Comparison of ENCODE assay signal across 8 mouse cellular contexts in the genomic region with DNA sequence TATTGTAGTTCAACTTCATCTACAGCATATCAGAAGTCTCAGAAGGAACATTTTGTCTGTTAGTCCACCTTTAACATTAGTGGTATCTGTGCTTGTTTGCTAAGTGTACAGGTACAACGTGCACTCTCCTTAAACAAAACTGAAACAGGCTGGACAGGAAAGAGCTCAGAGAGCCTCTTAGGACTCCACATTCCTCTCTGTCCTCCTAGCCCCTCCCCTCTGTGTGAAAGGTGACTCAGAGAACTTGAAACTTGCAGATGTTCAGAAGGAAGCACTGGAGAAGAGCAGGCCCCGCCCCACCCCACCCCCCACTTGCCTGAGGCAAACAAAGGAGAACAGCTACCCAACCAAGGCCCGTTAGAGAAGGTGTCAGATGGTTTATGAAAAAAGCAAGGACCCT. TPM values are rescaled to one million over a fixed set of nuclear protein-coding genes. Genes with fewer than 3 reads are reported as not detected.
A peak's percentile ranks its signal among the peaks of the same experiment; 100 is the strongest.
DNase-seq lines count a peak whose midpoint lies in the region; ATAC-seq and TF ChIP-seq lines count a peak whose summit lies in the region.

No protein-coding gene starts in this region.

- no peak overlapping the region for H3K27ac ChIP-seq in kidney, adult 2 months (ENCODE audit: insufficient read depth, low read depth, low read length)
- H3K27ac ChIP-seq in intestine, embryonic 15.5 days = no peak overlapping the region

- H3K36me3 ChIP-seq in kidney, adult 2 months (ENCODE audit: control insufficient read depth, insufficient read depth, low read length) = no peaks in the 10 kb centered on the region
- no peaks in the 10 kb centered on the region for H3K36me3 ChIP-seq in intestine, embryonic 15.5 days

- peak; percentile 5 for DNase-seq in kidney, adult 2 months
- DNase-seq in kidney, postnatal 36 days = no peak
- DNase-seq in NIH3T3 (ENCODE audit: low read depth) = peak; percentile 76
- no peak for DNase-seq in gastrocnemius, postnatal 4 days (ENCODE audit: low spot score in 2 of 2)
- no peak for DNase-seq in layer of hippocampus, adult 11-12 months (ENCODE audit: low spot score)
- no peak for DNase-seq in frontal cortex, postnatal 10 days (ENCODE audit: low spot score in 2 of 2)

- ATAC-seq in intestine, embryonic 15.5 days = peak; percentile 90
- peak; percentile 61; the same call in 1 of the 2 replicates for ATAC-seq in neutrophil, adult 5-6 weeks (ENCODE audit: extremely low read depth, insufficient number of reproducible peaks, low FRiP score, poor library complexity, severe bottlenecking)

- TF ChIP-seq CTCF in kidney, adult 2 months (conservative IDR thresholded peaks at IDR 0.05; ENCODE audit: insufficient read depth, insufficient read length, low read depth, low read length) = no peak

- H3K9me3 ChIP-seq in intestine, embryonic 15.5 days = no peaks in the 10 kb centered on the region

- H3K4me3 ChIP-seq in kidney, adult 2 months (ENCODE audit: insufficient read depth, low read depth, low read length) = no peak overlapping the region
- H3K4me3 ChIP-seq in intestine, embryonic 15.5 days (replicated peaks) = no peak overlapping the region

- TF ChIP-seq POLR2A in kidney, adult 2 months (IDR thresholded peaks at IDR 0.05; ENCODE audit: low read depth, low read length) = no peak

- no peak overlapping the region for H3K9ac ChIP-seq in intestine, embryonic 15.5 days

- 0 out of 2 replicates have a peak overlapping the region, but pooled peaks have one; percentile 28 for H3K4me2 ChIP-seq in intestine, embryonic 15.5 days (replicated peaks)

- 8% methylated on average over 3 of the region's 3 CpGs for WGBS in kidney, adult 2 months
- WGBS in intestine, embryonic 15.5 days = 2% methylated on average over 3 of the region's 3 CpGs

- no peaks in the 10 kb centered on the region for H3K27me3 ChIP-seq in kidney, adult 2 months (replicated peaks; ENCODE audit: control insufficient read depth, insufficient read depth, low read length)
- no peaks in the 10 kb centered on the region for H3K27me3 ChIP-seq in intestine, embryonic 15.5 days (replicated peaks)

- H3K4me1 ChIP-seq in kidney, adult 2 months (ENCODE audit: control insufficient read depth, insufficient read depth, low read length) = no peaks in the 10 kb centered on the region
- H3K4me1 ChIP-seq in intestine, embryonic 15.5 days (replicated peaks) = 0 out of 2 replicates have a peak, but pooled peaks cover 4% of the 10 kb centered on the region

RNA-seq across cellular contexts. Expression of a gene that starts 6.7 kb away (rescaled TPM):
- 1.7 and 3.0 TPM in 2 replicates for polyA plus RNA-seq in kidney, adult 2 months (2012; rRNA removed)
- 25.1 and 27.2 TPM in 2 replicates for polyA plus RNA-seq in intestine, embryonic 15.5 days (2015; fragmentation: Nextera tagmentation; extraction: Ambion mirVana)
- 19.4 and 26.1 TPM in 2 replicates for total RNA-seq in neutrophil, adult 5-6 weeks (2017)
- 10 to 100 TPM; 16.9 to 18.7 TPM for total RNA-seq in gastrocnemius, postnatal 4 days (2021)

RNA-seq across cellular contexts. Expression of a gene that starts 36.7 kb away (rescaled TPM):
- 92.1 and 97.9 TPM in 2 replicates for polyA plus RNA-seq in kidney, adult 2 months (2012; rRNA removed)
- 4.9 and 6.6 TPM in 2 replicates for polyA plus RNA-seq in intestine, embryonic 15.5 days (2015; fragmentation: Nextera tagmentation; extraction: Ambion mirVana)
- total RNA-seq in neutrophil, adult 5-6 weeks (2017) = 63.0 and 75.4 TPM in 2 replicates
- total RNA-seq in gastrocnemius, postnatal 4 days (2021) = 1 to 10 TPM; 1.2 to 2.0 TPM

RNA-seq across cellular contexts. Expression of a gene that starts 53.3 kb away (rescaled TPM):
- polyA plus RNA-seq in kidney, adult 2 months (2012; rRNA removed) = 7.3 and 10.4 TPM in 2 replicates
- 1.8 and 2.2 TPM in 2 replicates for polyA plus RNA-seq in intestine, embryonic 15.5 days (2015; fragmentation: Nextera tagmentation; extraction: Ambion mirVana)
- 5.0 and 7.6 TPM in 2 replicates for total RNA-seq in neutrophil, adult 5-6 weeks (2017)
- total RNA-seq in gastrocnemius, postnatal 4 days (2021) = under 1 TPM; 0.39 to 0.93 TPM

RNA-seq across cellular contexts. Expression of a gene that starts 53.5 kb away (rescaled TPM):
- polyA plus RNA-seq in kidney, adult 2 months (2012; rRNA removed) = 36.2 and 48.8 TPM in 2 replicates
- polyA plus RNA-seq in intestine, embryonic 15.5 days (2015; fragmentation: Nextera tagmentation; extraction: Ambion mirVana) = 91.4 and 93.4 TPM in 2 replicates
- total RNA-seq in neutrophil, adult 5-6 weeks (2017) = 42.7 and 44.3 TPM in 2 replicates
- total RNA-seq in gastrocnemius, postnatal 4 days (2021) = 10 to 100 TPM; 40.0 to 42.9 TPM

Comparison
In these comparisons a context has a peak if more than half of its experiments do, and no peak if none do; other contexts are left out.
1. DNase-seq: peak in kidney, adult 2 months (single experiment) and NIH3T3 (single experiment); none in kidney, postnatal 36 days (0 of 2), gastrocnemius, postnatal 4 days (0 of 2), layer of hippocampus, adult 11-12 months (single experiment) and frontal cortex, postnatal 10 days (0 of 2).
2. RNA of a gene that starts 36.7 kb away (total RNA-seq): 63.0 to 75.4 TPM in neutrophil, adult 5-6 weeks; 1.2 to 2.0 TPM in gastrocnemius, postnatal 4 days; every median in the first group is over 10 times any median in the second.